Mouse (Mus musculus) left cerebral cortex, postnatal 14 days (tissue): ENCODE results near the gene Cyp8b1. TPM values are rescaled to one million over a fixed set of nuclear protein-coding genes. Genes with fewer than 3 reads are reported as not detected.

Experiments used
- DNase-seq, 2 experiments: peaks; one replicate each; pipeline ENCODE4 v3.0.0; 2021 to 2022; ENCODE audit warnings: low spot score in 2 of 2, mixed read lengths in 1 of 2
- intact Hi-C: fragments of 180-260 bp; cut with DNase I; formaldehyde crosslinking; loops from one replicate; pipeline ENCODE4 v1.15.1; 2025
- total RNA-seq, 2 experiments: library from RNA; stranded (reverse); gene quantifications; 2 replicates each; pipeline ENCODE4 v1.2.3; 2021

The Cyp8b1 gene
- total RNA-seq, 2 experiments from 2014 or later = not detected

DNA sequence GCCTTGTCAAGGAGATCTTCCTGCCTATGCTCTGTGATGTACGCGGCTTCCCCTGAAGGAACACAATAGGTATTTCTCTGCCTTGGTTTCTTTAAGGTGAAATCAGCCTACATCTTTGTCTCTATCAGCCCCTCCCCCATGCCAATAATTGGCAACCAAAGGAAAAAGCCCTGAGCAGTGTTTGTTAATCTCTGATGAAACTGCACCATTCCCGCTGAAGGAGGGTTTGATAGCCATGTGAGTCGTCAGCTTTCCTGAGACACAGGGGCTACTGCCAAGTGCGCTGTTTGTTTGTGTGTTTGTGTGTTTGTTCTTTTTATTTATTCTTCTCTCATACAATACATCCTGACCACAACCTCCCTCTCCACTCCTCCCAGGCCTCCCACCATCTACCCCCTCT, 7.8 kb upstream of the Cyp8b1 start:
- no peak for DNase-seq
- intact Hi-C loops = no loop called here

DNA sequence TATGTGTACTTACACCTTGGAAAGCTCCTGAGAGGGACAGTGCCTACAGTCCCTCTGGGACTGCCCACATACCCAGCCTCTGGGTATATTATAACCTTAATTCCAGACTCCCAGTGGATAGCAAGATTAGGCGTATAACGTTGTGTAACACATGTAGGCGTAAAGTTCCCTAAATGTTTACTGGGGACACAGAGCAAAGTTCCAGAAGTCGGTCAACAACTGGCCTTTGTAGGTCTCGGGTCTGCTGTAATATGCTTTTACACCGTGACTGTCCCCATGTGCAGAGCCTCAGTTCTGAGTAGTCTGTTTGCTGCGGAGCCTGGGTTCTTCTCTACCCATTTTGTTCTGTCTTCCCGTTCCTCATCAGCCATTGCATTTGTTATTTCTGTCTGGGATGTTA, 7.3 kb upstream of the Cyp8b1 start:
- intact Hi-C loops = no loop called here

DNA sequence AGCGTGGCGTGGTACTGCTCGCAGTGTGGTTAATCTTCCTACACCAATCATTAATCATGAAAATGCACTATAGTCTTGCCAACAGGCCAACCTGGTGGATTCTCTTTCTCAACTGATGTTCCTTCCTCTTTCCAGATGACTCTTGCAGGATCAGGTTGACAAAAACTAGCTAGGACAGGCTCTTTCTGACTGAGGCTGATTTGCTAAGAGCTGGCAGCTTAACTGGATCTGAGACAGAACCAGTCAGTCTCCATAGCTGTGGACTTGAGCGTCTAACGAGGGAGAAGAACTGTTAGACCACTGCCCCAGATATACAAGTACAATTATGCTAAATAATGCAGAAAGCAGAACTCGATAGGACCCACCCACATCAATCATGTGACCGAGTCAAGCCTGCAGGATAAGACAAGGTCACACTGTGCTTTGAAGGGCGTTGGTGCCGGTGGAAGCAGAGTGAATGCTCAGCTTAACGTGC, 3.0 kb upstream of the Cyp8b1 start:
- DNase-seq = no peak
- intact Hi-C loops = no loop called here

More for the DNA sequence above, 7.3 kb upstream of the Cyp8b1 start:
- no peak for DNase-seq

DNA sequence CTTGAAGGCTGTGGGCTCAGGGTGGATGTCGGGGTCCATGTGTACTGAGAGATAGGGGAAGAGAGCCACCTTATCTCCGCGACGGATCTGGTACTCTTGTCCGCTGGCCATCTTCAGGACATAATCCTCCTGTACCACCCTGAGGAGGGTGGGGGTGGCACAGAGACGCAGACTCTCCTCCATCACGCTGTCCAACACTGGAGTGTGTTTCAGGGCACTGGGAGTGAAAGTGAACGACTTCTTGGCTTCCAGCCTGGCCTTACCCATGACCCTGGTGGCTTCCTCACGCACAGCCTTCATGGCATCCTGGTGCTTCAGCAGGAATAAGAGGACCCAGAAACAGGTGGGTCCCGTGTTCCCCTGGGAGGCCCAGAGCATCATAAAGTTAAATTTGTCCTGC, 1.0 kb downstream of the Cyp8b1 start:
- DNase-seq = no peak
- intact Hi-C loops = no loop called here

DNA sequence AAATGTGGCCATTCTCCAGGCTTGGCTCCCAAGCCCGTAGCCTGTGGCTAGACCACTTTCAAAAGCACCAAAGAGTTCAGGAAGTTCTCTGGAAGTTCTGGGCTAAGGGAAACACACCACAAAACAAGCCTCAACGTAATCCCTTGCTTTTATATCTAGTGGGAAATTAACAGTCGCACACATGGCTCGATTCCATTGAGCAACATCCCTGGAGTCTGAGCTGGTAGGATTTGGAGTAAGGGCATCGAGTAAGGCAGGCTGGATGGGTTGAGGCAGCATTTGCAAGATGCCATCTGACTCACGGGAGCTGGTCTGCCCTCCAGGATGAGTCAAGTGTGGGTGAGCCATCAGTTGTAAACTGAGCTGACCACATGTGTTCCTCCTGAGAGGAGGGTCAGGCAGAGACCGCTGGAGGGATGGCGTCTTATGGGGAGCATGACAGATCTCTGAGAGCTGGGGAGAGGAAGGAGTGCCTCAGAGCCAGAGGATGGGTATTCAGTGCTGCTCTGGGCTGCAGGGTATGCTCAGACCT, 1.8 kb downstream of the Cyp8b1 start:
- no peak for DNase-seq
- intact Hi-C loops = no loop called here

DNA sequence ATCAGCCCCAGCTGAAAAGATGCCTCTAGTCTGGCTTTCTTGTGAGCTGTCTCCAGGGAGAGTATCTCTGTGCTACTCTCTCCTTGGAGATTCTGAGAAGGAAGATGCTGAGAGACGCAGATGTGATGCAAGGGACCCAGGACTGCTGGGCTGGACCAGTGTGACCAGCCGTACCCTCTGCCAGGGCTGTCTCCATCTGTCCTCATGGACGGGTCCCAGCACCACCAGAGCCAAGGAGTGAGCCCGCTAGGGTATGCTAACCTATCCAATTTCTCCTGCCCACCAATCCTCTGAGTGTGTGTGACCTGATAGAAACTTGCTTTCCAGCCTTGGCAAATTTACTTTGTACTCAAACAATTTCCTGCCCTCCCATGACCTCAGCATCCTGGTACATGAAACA, 3.3 kb downstream of the Cyp8b1 start:
- no peak for DNase-seq
- intact Hi-C loops = no loop called here

DNA sequence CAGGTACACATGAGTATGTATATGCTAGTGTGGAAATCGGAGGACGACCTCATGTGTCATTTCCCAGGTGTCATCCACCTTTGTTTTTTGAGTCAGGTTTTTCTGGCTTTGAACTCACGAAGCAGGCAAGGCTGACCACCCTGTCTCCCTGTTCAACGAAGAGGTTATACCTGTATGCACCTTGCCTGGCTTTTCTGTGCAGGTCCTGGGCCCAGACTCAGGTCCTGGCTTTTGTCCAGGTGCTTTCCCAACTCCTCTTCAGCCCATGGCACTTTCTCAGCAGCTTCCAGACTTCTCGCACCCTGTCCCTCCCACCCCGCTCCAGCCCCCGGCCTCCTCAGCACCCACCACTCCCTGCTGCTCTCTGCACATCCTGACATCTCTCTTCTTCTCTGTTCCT, 4.9 kb downstream of the Cyp8b1 start:
- DNase-seq = no peak
- intact Hi-C loops = no loop called here

DNA sequence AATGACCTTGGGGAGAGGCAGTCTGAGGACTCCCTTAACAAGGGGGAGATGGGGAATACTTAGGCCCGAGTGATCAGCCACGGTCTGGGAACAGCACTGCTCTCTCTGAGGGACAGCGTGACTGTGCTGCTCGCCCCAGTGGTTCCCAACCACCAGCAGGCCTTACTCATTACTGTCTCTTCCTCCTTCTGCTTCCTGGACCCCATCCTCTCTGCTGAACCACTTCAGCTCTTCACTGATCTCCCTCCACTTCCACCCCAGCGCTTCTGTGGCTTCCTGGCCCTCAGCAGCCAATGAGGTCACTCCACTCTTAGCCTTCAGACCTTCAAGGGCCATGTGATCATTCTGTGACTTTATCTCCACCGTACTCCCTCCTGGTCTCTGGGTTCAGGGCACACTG, 6.5 kb downstream of the Cyp8b1 start:
- intact Hi-C loops = no loop called here
- no peak for DNase-seq

DNA sequence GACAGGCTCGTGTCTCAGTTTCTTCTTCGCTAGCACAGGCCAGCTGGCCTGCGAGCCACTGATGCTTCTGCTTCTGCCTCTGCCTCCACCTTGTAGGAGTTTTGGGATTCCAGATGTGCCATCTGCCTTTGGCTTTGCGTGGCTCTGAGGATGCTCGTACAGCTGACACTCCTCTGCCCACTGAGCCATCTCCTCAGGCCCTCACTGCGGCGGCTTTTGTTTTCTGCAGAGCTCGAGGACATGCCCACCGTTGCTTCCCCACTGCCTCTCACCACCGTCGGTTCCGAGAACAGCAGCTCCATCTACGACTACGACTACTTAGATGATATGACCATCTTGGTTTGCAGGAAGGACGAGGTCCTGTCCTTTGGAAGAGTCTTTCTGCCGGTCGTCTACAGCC, 7.8 kb downstream of the Cyp8b1 start:
- DNase-seq = no peak

DNA sequence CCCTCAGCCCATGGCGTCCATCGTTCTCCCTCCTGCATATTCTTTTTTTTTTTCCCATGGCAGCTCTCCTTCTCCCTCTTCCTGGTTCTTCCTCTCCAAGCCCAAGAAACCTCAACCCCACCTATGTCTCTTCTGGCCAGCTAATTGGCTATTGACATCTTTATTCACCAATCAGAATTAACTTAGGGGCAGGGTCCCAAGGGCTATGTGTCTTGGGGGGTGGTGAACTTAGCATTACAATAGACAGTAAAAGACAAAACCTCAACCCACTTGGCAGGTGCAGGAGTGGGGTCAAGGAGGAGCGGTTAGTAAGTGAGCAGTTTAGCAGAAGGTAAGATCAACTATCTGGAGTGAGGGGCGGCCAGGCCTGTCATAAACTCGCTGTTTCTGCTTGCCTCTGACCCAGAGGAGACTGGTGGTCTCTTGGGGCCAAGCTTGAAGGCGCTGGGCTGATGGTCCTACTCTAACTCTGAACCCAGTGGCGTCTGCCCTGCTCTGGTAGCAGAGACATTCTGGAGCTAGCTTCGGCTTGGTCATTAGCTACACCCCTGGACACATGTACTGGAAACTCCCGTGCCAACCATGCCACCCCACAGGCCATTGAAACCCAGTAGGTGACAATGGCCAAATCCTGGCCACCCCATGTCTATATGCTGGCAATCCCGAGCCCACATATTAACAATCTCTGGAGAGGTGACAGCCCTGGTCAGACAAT, 8.6 kb downstream of the Cyp8b1 start:
- DNase-seq = no peak
- intact Hi-C loops = no loop called here

More for the DNA sequence above, 7.8 kb downstream of the Cyp8b1 start:
- intact Hi-C loops = no loop called here

DNA sequence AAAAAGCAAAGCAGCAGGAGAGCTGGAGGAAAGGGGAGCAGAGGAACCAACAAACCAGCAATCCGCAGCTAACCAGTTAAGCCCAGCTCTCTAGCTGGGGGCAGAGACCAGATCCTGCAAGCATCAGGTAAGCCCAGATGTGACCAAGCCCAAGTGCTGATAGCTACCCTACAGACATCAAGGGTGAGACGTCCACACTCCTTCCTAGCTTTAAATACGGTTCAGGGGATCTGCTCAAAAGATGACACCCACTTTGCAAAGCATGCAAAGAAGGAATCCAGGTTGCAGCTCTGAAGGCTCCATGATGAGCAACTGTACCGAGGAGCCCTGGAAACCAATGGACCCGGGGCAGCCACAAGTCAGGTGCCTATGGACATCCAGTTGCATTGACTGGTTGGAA, 9.6 kb downstream of the Cyp8b1 start:
- DNase-seq = no peak
- intact Hi-C loops = no loop called here

DNA sequence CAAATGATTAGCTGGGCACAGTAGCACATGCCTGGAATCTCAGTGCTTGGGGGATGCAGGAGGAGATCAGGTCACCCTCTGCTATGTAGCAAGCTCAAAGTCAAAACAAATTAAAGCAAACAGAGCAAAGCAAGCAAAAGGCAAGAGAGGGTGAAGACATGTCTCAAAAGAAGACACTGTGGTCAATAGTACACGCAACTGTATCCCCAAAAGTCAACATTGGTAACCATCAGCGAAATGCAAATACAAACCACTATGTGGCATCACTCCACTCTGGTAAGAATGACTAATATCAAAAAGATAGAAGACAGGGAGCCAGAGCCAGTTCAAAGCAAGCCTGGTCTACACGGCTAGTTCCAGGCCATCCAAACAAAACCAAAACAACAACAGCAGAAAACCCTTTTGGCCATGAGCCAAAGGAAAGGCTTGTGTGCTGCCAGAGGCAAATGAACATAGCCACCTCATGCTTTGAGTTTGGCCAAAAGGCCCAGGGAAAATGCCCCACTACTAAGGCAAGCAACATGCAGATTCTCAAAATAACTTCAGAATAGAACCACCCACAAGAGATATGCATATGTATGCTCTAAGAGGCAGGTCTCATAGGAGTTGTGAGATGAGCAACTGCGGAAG, 10.4 kb downstream of the Cyp8b1 start:
- intact Hi-C loops = no loop called here
- peak; percentile 19 to 65 for DNase-seq

DNA sequence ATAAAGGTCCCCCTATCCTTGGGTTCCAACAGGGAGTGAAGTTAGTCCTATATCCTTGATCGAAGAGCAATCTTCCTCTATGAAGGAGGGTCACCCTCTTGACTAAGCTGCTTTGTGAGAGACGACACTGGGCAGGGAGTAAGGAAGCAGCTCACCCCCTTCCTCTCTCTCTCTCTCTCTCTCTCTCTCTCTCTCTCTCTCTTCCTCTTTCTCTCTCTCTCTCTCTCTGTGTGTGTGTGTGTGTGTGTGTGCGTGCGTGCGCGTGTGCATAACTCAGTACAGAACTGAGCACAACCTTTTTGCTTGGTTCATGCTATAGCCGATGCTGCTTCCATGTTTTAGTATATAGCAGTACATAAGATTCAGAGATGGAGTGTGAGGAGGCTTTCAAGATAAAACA, 11.2 kb downstream of the Cyp8b1 start:
- intact Hi-C loops = no loop called here
- no peak for DNase-seq

DNA sequence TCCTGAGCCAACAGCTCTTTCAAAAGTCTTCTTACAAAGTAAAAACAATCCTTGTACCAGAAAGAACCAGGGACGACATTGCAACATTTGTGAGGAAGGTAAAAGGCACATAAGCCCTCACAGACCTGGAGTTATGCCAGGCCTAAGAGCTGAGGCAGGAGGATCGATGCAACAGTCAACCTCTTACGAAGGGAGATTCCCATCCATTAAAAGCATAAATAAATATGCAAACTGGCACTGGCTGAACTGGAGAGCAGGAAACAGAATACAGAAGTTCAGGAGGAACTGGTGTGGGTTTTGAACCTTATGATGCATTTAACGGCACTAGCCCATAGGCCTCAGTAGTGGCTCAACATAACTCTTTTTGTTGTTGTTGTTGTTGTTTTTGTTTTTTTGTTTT, 11.8 kb downstream of the Cyp8b1 start:
- no peak for DNase-seq
- intact Hi-C loops = no loop called here

DNA sequence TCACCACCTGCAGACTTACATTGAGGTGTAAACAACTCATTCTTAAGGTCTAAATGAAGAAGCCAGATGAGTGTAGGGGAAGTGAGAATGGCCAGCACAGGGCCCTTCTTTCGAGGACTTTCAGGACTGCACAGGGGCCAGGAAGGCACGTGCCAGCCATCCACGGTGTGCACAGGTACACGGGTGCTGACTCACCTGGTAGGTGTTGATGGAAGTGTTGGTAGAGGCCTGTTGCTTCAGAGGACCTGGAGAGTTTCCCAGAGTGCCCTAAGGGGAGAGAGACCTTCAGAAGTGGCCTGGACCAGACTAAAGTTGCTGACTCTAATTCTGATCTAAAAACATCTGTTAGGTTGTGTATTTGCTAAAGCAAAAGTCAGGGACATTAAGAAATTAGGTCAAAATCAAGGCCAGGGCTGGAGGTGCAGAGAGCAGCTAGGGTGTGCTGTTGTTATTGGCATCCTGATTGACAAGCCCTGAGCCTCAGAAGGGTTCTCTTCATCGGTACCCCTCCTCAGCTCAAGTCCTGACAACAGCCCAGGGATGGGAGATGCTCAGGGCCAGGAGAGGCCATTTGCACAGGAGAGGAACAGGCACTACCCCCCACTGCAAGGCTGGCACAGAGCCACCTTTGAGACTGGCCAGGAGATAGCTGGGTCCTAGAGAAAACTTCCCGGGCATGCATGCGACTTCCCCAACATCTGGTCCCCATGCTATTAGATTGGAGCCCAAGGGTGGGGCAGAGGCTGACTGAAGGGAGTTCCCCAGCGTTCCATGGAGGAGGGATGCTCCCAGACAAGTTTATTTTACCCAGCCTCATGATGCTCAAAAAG, 12.4 kb downstream of the Cyp8b1 start:
- intact Hi-C loops = no loop called here
- DNase-seq = no peak

DNA sequence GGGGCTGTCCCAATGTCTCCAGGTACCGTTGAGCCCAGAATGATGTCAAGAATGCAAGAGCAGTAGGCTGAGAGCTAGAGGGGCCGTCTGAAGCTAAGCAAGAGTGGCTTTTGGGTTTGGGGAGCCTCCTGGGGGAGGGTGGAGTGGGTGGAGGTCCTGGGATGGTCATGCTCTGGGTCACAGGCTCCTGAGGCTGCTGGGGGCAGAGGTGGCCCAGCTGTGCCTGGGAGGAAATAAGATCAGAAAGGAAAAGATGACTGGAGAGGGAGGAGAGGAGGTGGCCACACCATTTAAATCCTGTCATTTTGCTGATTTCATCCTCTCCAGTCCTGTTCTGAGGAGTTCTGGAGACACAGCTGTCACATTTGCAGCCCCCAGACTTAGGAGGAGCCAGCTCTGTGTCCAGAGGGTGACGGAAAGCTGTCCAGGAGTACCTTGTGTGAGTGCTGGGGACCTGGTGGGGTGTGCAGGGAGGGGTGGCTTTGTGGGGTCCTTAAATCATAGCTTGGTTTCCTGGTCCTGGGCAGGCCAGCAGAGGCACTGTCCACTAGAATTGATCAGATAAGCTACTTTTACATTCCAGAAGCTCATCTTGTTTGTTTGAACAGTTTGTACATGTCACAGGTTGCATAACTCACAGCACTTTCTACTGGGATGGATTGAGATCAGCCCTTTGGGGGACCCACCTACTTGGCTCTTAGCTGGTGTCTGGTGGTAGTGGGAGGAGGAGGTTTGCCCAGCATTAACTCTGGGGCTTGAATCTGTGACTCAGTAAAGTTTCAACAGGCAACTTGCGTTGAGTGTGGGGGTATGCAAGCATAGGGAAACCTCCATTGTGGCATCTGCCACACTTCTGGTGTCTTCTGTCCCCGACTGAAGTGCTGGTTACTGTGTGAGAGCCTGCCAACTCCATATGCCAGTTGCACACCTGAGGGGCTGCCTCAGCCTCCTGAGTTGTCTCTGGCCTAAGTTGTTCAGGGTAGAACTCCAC, 14.1 kb downstream of the Cyp8b1 start:
- DNase-seq = no peak
- intact Hi-C loops = no loop called here

DNA sequence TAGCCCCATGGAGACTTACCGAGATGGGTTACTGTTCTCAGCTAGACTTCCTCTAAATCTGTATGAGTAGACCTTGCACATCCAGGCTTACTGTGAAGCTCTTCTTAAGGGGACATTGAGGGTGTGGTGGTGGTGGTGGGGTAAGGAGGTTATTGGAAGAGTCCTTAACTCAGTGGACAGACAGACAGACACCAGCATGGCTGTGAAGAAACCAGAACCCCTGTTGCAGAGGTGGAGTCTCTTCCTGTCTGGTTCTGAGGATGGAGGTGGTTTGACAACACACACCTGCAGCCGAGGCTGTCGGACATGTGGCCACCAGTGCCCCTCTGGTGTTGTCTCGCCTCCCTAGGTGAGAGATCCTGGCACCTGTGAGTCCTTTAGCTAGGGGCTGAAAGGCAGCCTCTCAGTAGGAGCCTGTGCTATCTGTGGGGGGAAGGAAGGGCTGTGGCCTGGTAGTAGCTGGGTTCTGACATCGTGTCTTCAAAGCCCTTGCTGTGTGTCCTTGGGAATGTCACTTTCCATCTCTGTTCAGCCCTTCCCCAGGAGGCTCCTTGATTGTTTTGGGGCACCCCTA, 15.7 kb downstream of the Cyp8b1 start:
- DNase-seq = no peak
- intact Hi-C loops = no loop called here

DNA sequence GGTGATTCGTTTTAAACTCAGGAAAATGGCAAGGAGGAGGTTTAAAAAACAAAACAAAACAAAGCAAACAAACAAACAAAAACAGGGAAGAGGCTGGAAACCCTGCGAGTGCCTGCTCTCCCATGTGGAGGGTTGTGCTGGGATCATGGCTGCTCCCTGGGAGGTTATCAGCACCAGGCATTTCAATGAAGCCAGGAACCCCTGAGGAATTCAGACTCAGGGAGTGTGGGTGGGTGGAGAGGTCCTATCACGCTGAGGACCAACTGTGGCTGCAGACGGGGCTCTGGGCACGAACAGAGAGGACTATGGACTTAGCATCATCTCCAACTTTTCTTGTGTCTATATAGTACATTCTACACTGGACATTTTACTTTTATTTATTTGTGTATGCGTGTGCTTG, 16.8 kb downstream of the Cyp8b1 start:
- no peak for DNase-seq
- intact Hi-C loops = no loop called here

DNA sequence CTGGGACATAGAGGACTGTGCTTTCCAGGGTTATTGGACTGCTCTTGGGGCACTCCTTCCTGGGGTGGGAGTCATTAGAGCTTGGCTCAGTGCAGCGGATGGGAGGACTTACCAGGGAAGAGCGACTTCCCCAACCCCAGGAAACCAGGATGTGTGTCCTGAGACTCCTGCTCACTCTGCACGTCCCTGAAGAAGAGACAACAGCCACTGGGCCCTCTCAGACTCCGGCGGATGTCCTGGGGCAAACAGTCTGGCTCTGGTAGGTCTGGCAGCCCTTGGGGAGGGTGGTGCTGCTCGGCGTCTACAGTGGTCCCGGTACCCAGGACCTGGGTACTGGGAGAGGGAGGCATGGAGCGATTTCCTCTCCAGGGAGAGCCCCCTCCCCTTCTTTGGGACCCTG, 17.9 kb downstream of the Cyp8b1 start, which contains the start of gene Ackr2:
TSS of gene Ackr2 (plus strand) at position 111 of the 400 bp plus-strand sequence.
- DNase-seq = no peak
- intact Hi-C loops = no loop called here
